Mouse (Mus musculus): ENCODE measurements around the gene Fmc1. TPM values are rescaled to one million over a fixed set of nuclear protein-coding genes. Genes with fewer than 3 reads are reported as not detected.

Gene Fmc1
- polyA plus RNA-seq (2012; rRNA removed) = 420 and 421 TPM in 2 replicates

DNA sequence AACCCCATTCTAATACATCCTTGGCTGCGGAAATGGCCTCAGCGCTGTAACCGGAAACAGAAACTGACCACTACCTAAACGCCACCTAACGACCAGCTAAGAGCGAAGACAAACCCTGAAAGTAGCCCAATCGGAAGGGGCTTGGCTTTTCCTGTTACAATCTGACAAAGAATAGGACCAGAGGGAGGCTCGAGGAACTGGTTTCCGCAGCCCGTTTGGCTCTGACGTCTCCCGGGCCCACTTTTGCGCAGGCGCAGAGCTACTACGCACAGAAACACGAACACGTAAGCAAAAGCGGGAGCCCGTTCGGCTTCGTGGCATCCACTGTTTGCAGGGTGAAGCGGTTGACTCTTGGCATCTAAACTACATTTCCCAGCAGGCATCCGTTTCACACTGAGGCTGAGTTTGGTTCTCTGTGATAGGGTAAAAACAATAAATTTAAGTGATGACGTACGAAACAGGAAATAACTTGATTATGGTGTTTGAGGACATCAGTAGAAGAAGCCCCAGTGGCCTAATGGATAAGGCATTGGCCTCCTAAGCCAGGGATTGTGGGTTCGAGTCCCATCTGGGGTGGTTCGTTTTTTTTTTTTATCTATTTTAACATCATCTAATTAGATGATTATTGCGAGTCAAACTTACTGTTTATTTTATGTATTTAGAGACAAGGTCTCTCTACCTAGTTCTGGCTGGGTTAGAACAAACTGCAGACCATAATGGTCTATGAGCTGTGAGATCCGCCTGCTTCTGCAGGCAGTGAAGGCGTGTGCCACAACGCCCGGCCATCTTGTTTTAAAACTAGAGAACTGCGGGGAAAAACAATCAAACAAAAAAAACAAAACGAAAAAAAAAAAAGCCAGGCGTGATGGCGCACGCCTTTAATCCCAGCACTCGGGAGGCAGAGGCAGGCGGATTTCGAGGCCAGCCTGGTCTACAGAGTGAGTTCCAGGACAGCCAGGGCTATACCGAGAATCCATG lies at the start of gene Fmc1:
Fmc1 (plus strand) TSS at position 75 of the 978 bp plus-strand sequence.

DNA sequence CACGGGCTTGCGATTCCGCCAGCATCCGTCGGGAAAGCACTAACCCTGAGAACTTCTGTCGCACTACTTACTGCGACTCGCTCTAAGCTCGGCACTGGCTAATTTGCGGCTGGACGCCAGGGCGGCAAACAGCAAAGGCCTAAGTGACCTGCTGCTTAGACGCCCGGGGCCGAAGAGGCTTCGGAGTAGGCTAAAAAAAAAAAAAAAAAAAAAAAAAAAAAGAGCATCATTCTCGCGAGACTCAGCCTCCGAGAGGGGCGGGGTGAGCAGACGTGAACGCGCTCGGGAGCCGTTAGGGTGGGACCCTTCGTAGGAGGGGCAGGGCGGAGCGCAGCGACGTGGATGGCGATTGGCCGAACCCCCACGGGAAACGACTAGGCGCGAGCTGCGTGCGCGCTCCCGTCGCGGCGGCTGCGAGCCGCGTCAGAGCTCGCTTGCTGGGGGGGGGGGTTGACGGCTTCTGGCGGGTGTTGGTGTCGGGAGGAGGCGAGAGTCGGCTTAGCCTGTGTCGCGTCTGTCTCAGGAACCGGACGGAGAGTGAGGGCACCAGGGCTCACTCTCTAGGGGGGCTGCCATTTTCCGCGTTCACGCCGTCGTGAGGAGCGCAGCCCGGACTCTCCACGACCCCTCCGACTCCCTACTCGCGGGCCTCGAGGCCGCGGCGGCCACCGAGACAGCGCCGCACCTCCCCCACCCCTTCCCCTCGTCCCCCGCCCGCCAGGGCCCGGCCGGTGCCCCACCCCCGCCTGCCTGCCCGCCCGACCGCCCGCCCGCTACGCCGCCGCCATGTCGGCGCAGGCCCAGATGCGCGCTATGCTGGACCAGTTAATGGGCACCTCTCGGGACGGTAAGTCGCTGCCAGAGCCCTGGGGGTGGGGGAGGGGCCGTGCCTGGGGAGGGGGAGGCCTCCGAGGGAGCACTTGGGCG lies 18.0 kb downstream of the Fmc1 start, which contains the start of gene Luc7l2:
Luc7l2 (plus strand) TSS at position 273 of the 927 bp plus-strand sequence.

Other genes starting within 250 kb of the Fmc1 start
- gene Zc3hav1l, start 234.2 kb upstream of the Fmc1 start, polyA plus RNA-seq (2012; rRNA removed) = 13.9 and 16.1 TPM in 2 replicates
- 35.9 and 36.0 TPM in 2 replicates for gene Zc3hav1, start 178.9 kb upstream of the Fmc1 start, polyA plus RNA-seq (2012; rRNA removed)
- 1.0 and 1.5 TPM in 2 replicates for gene Ttc26, start 152.0 kb upstream of the Fmc1 start, polyA plus RNA-seq (2012; rRNA removed)
- gene Ubn2, start 99.6 kb upstream of the Fmc1 start, polyA plus RNA-seq (2012; rRNA removed) = 8.9 and 10.8 TPM in 2 replicates
- 27.7 and 34.7 TPM in 2 replicates for gene Luc7l2, start 17.8 kb downstream of the Fmc1 start, polyA plus RNA-seq (2012; rRNA removed)
- gene Klrg2, start 103.7 kb downstream of the Fmc1 start, polyA plus RNA-seq (2012; rRNA removed) = 2.9 and 3.1 TPM in 2 replicates
- 13.9 and 14.7 TPM in 2 replicates for gene Clec2l, start 129.6 kb downstream of the Fmc1 start, polyA plus RNA-seq (2012; rRNA removed)